Mouse (Mus musculus) midbrain, embryonic 12.5 days (tissue): ENCODE results near the gene Mageb2. TPM values are rescaled to one million over a fixed set of nuclear protein-coding genes. Genes with fewer than 3 reads are reported as not detected.
"Not testable (repeated sequence)": the region's sequence is repeated elsewhere in the genome, so short reads cannot be mapped to it uniquely, and the experiment has no call there.

Experiments used
- ATAC-seq: fragments of 200-750 bp; cut with Nextera tagmentation; 2 replicates; pipeline ENCODE4 v1.8.0; 2017; ENCODE audit warnings: low read depth, moderate TSS enrichment, moderate library complexity; ENCODE audit not compliant: low FRiP score
- H3K27ac ChIP-seq: fragments of 300-500 bp; sonication (generic); replicated peaks from 2 replicates; pipeline ENCODE4 v1.5.1; 2016; ENCODE audit warnings: mild to moderate bottlenecking
- H3K27me3 ChIP-seq: fragments of 300-500 bp; sonication (generic); 2 replicates; pipeline ENCODE4 v1.6.1; 2016; ENCODE audit warnings: mild to moderate bottlenecking
- H3K36me3 ChIP-seq: fragments of 300-500 bp; sonication (generic); 2 replicates; pipeline ENCODE4 v1.6.1; 2016
- H3K4me1 ChIP-seq: fragments of 300-500 bp; sonication (generic); 2 replicates; pipeline ENCODE4 v1.6.1; 2016
- H3K4me2 ChIP-seq: fragments of 300-500 bp; sonication (generic); replicated peaks from 2 replicates; pipeline ENCODE4 v1.6.1; 2016; ENCODE audit warnings: mild to moderate bottlenecking, moderate library complexity
- H3K4me3 ChIP-seq: fragments of 300-500 bp; sonication (generic); 2 replicates; pipeline ENCODE4 v1.5.1; 2016; ENCODE audit warnings: mild to moderate bottlenecking
- H3K9ac ChIP-seq: fragments of 300-500 bp; sonication (generic); replicated peaks from 2 replicates; pipeline ENCODE4 v1.6.1; 2016; ENCODE audit warnings: mild to moderate bottlenecking, moderate library complexity
- H3K9me3 ChIP-seq: fragments of 300-500 bp; sonication (generic); 2 replicates; pipeline ENCODE4 v1.6.1; 2016; ENCODE audit warnings: mild to moderate bottlenecking
- WGBS: fragments of 180-500 bp; shearing (Covaris S2); methylation state at CpG from one replicate; pipeline ENCODE4 v1.1.7; 2016; 5-methylcytosine and 5-hydroxymethylcytosine counted together
- polyA plus RNA-seq: library from polyadenylated mRNA; unstranded; fragments of >200 nt; fragmentation: Nextera tagmentation; extraction: Ambion mirVana; gene quantifications from 2 replicates; pipeline ENCODE4 v1.2.1, GENCODE M21; 2016

Gene Mageb2
- not detected in 2 replicates for polyA plus RNA-seq

GRCm38 (mm10) chrX:91331390-91331789 lies at the start of gene Mageb2:
Gene Mageb2, plus strand, starts transcription at chrX:91331690.
- 88% methylated on average over 2 of the region's 2 CpGs for WGBS
- not testable (repeated sequence) for H3K27ac ChIP-seq, H3K4me2 ChIP-seq

GRCm38 (mm10) chrX:91313256-91313655 lies 18.2 kb upstream of the Mageb2 start:
- H3K27ac ChIP-seq, H3K4me1 ChIP-seq, H3K4me3 ChIP-seq, H3K4me2 ChIP-seq, H3K36me3 ChIP-seq, H3K9me3 ChIP-seq, H3K27me3 ChIP-seq, H3K9ac ChIP-seq, ATAC-seq: not testable (repeated sequence)
- 87% methylated on average over 9 of the region's 9 CpGs for WGBS

More at GRCm38 (mm10) chrX:91331390-91331789, at the start of gene Mageb2:
- H3K27me3 ChIP-seq, H3K9me3 ChIP-seq, H3K4me1 ChIP-seq, ATAC-seq, H3K36me3 ChIP-seq, H3K9ac ChIP-seq, H3K4me3 ChIP-seq: not testable (repeated sequence)

Other genes with a start within 250 kb of the Mageb2 start
- gene Gm5072, start 60.8 kb downstream of the Mageb2 start, polyA plus RNA-seq, result not detected in 2 replicates
- not detected in 2 replicates for gene Gm8914, start 148.4 kb downstream of the Mageb2 start, polyA plus RNA-seq
- not detected in 2 replicates for gene 1700084M14Rik, start 244.2 kb downstream of the Mageb2 start, polyA plus RNA-seq